Mouse (Mus musculus) C2C12 (cell line): ENCODE results near the gene Nup107. TPM values are rescaled to one million over a fixed set of nuclear protein-coding genes. Genes with fewer than 3 reads are reported as not detected.

Experiments
- H3K27me3 ChIP-seq: one replicate; pipeline ENCODE4 v1.6.1; 2011; ENCODE audit not compliant: control insufficient read depth, insufficient read depth, insufficient read length
- H3K36me3 ChIP-seq: one replicate; pipeline ENCODE4 v1.6.1; 2011; ENCODE audit not compliant: control insufficient read depth, insufficient read depth
- H3K4me3 ChIP-seq: one replicate; pipeline ENCODE4 v1.5.1; 2011; ENCODE audit warnings: mild to moderate bottlenecking, control low read depth; ENCODE audit not compliant: poor library complexity, insufficient read depth, severe bottlenecking
- H3K79me2 ChIP-seq: one replicate; pipeline ENCODE4 v1.6.1; 2011; ENCODE audit not compliant: control insufficient read depth, insufficient read depth
- H3K79me3 ChIP-seq: one replicate; pipeline ENCODE4 v1.6.1; 2011; ENCODE audit warnings: low read depth, control low read depth
- H3ac ChIP-seq: one replicate; pipeline ENCODE3; 2011; ENCODE audit warnings: low read depth; ENCODE audit not compliant: control insufficient read depth, insufficient read length
- CEBPB ChIP-seq: IDR thresholded peaks from one replicate; pipeline ENCODE4 v1.6.1; 2011; ENCODE audit warnings: low read depth, mild to moderate bottlenecking, control low read depth, moderate library complexity
- CTCF ChIP-seq: IDR thresholded peaks from one replicate; pipeline ENCODE4 v1.5.1; 2011; ENCODE audit not compliant: control insufficient read depth, insufficient read depth, insufficient read length
- FOSL1 ChIP-seq: IDR thresholded peaks from one replicate; pipeline ENCODE4 v1.8.0; 2011; ENCODE audit warnings: mild to moderate bottlenecking, low read length; ENCODE audit not compliant: poor library complexity, insufficient read depth, severe bottlenecking
- MAX ChIP-seq: IDR thresholded peaks from one replicate; pipeline ENCODE4 v1.6.1; 2011; ENCODE audit warnings: mild to moderate bottlenecking, control low read depth
- MYOD1 ChIP-seq: IDR thresholded peaks from one replicate; pipeline ENCODE4 v1.6.1; 2011; ENCODE audit warnings: low read depth; ENCODE audit not compliant: control insufficient read depth, insufficient read length
- MYOG ChIP-seq: IDR thresholded peaks from one replicate; pipeline ENCODE4 v1.6.1; 2011; ENCODE audit not compliant: control insufficient read depth, insufficient read length; ENCODE audit errors: extremely low read depth
- USF1 ChIP-seq: IDR thresholded peaks from one replicate; pipeline ENCODE4 v1.6.1; 2011; ENCODE audit warnings: low read depth, mild to moderate bottlenecking, control low read depth, moderate library complexity
- polyA plus RNA-seq: library from polyadenylated mRNA; unstranded; fragments of >200 nt; fragmentation: generic; extraction: Trizol; gene quantifications from one replicate; pipeline ENCODE4 v1.2.1, GENCODE M21; 2012; ENCODE audit warnings: missing spikeins

The Nup107 gene
- polyA plus RNA-seq, 1 experiment, result 41.2 TPM

DNA sequence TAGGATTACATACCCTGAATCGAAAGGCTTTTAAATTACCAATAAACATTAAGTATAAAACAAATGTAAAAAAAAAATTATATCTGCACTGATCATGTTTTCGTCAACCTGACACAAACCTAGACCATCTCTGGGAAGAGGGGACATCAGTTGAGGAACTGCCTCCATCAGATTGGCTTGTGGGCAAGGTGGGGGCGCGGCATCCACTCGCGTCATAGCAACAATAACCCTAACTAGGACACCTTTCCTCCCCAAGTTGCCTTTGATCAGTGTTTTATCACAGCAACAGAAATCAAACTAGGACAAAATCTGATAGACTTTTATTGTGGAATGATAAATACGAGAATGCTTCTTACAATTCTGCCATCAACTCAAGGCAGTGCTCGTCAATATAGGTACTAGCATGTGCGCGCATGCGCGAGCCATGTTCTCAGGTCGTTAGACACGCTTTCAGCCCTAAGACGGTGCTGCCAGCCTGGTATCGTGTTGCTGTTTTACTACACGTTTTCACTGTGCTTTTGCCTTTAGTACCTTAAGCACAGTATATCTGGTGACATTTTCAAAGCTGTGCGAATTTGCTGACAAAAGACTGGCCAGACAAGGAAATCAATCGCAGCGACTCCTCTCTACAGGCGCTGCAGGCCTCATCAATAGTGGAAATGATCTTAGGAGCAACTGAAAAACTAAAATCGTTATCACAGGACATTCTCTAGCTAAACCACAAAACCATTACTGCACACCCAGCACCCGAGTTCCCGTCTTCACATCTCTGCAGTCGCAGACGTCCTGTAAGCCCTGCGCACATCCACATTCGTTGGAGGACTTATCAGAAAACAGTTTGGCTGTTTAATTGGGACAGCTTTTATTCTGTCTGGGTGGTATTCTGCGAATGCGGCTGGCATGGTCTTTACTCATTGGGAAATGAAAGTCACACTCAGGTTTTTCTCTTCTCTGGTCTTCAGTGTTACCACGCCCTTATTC lies 11.7 kb upstream of the Nup107 start:
- H3ac ChIP-seq, result no peak overlapping the region
- H3K79me3 ChIP-seq, result no peaks in the 10 kb centered on the region
- no peak overlapping the region for H3K4me3 ChIP-seq
- TF ChIP-seq MYOG (no peak), MYOD1 (no peak), MAX (no peak)
- no peaks in the 10 kb centered on the region for H3K27me3 ChIP-seq
- no peaks in the 10 kb centered on the region for H3K36me3 ChIP-seq
- H3K79me2 ChIP-seq, result no peaks in the 10 kb centered on the region

DNA sequence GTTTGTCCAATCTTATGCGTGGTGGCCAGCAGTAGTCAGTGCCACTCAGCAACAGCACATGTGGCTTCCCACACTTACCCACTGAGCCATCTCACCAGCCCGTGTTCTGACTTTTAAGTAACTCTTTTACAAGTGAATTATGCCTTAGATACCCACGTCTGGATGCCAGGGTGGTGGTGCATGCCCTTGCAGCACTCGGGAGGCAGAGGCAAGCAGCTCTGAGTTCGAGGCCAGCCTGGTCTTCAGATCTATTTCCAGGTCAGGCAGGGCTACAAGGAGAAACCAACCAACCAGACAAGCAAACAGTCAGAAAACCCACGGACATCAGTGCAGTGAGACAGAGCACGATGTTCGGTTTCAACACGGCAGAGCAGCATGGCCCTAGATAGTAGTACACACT lies 9.4 kb upstream of the Nup107 start:
- H3K27me3 ChIP-seq, result no peaks in the 10 kb centered on the region
- no peaks in the 10 kb centered on the region for H3K79me3 ChIP-seq
- H3K79me2 ChIP-seq, result no peaks in the 10 kb centered on the region
- no peak overlapping the region for H3K4me3 ChIP-seq
- no peaks in the 10 kb centered on the region for H3K36me3 ChIP-seq
- TF ChIP-seq CEBPB, result no peak
- H3ac ChIP-seq, result no peak overlapping the region

DNA sequence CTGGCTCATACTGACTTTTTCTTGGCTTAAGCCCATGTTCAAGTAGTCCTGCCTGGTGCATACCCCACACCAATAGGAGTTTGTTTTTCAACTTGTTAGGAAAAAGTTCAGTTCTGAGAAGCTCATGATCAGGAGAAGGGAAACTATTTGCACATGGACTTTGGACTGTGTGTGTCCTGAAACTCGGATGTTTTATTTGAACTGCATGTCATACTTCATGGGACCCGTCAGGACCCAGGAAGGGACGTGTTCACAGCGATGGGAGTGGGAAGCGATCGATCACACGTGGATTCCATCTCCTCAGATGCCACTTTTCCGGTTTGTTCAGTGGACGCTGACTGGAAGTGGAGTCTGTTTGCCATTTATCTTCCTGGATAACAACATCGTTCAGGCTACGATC lies 7.3 kb upstream of the Nup107 start:
- Histone ChIP-seq H3K79me2 (no peaks in the 10 kb centered on the region), H3ac (no peak overlapping the region), H3K79me3 (no peaks in the 10 kb centered on the region), H3K4me3 (no peak overlapping the region), H3K36me3 (no peaks in the 10 kb centered on the region), H3K27me3 (no peaks in the 10 kb centered on the region)
- no peak for TF ChIP-seq MAX
- TF ChIP-seq MYOD1, result no peak

DNA sequence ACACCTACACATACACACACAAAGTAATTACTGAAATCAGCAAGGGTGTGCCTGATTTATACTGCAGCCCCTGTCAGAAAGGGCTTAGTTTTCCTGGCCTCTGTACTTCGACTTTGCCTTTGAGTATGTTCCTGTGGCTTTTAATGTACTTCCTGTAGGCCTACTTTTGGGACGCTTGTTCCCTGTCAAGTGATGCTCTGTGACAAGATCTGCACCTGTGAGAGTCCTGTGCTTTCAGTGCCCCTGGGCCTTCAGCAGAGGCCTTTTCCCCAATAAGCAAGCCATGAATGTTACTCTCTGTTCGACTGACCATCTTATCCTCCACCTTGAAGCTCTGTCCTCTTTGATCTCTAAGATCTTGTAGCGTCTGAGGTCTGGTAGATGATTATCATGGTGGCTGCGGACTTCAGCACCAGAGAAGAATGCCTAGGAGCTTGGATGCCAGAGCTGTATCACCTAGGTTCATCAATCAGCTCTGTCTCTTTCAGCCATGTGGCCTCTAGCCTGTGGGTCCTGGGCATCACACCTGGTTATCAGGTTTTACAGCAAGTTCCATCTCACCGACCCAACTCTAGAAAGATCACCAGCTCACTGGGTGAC lies 6.0 kb upstream of the Nup107 start:
- Histone ChIP-seq H3K27me3 (no peaks in the 10 kb centered on the region), H3K79me2 (no peaks in the 10 kb centered on the region), H3K4me3 (no peak overlapping the region), H3K36me3 (no peaks in the 10 kb centered on the region), H3ac (no peak overlapping the region), H3K79me3 (no peaks in the 10 kb centered on the region)
- TF ChIP-seq CTCF (no peak), MYOG (no peak), FOSL1 (no peak), MAX (no peak), MYOD1 (no peak), USF1 (no peak), CEBPB (no peak)

DNA sequence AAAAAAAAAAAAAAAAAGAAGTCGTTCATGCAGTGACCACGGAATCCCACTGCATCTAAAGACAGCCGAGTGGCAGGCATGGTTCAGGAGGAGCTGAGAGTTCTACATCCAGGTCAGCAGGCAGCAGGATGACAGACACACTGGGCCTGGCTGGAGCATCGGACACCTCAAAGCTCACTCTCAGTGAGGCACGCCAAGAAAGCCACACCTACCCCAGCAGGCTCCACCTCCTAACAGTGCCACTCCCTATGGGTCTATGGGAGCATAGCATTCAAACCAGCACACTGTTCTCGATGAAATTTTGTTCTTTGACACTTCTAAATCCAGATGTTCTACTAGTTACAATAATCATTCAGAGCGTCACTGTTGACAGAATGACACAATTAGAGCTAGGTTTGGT lies 5.2 kb upstream of the Nup107 start:
- Histone ChIP-seq H3K27me3 (no peaks in the 10 kb centered on the region), H3K79me2 (no peaks in the 10 kb centered on the region), H3ac (no peak overlapping the region), H3K36me3 (no peaks in the 10 kb centered on the region), H3K4me3 (no peak overlapping the region), H3K79me3 (no peaks in the 10 kb centered on the region)
- TF ChIP-seq CTCF (no peak), MYOD1 (no peak), FOSL1 (no peak), CEBPB (no peak), MYOG (no peak), MAX (no peak), USF1 (no peak)

DNA sequence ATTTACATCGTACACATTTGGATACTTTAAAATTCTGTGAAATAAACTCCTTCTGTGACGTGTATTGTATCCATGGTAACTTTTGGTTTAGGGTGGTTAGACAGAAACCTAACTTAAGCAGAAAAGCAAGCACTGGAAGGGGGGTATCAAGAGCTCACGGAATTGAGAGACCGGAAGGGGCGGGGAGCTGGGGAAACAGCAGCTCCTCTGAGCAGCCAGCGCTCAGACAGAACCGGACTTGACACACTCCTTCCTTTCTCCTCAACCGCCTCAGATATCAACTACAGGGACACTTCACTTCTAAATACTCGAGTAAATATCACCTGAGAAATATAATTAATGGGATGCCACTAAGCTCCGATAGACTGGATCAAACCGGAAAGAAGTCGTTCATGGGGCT lies 4.6 kb upstream of the Nup107 start:
- Histone ChIP-seq H3K4me3 (no peak overlapping the region), H3K79me2 (peaks cover 4% of the 10 kb centered on the region), H3ac (no peak overlapping the region), H3K79me3 (peaks cover 3% of the 10 kb centered on the region), H3K36me3 (no peaks in the 10 kb centered on the region), H3K27me3 (no peaks in the 10 kb centered on the region)
- no peak for TF ChIP-seq FOSL1
- TF ChIP-seq CTCF, result no peak
- no peak for TF ChIP-seq CEBPB
- TF ChIP-seq MYOG, result no peak
